Comparison of ENCODE assay signal across 26 mouse cellular contexts in genomic region chr11:103149771-103150170, GRCm38 (mm10).
"Had no signal": no experiment of that assay in that cellular context is flagged by ENCODE, and none has a peak within 500 bp of the region (broad histone marks: within the 10 kb centered on the region; RNA-seq: fewer than 3 reads in every experiment).

No protein-coding gene starts in this region.

- H3K4me1 ChIP-seq: hindbrain, embryonic 15.5 days had no signal

- H3K27me3 ChIP-seq: heart, embryonic 13.5 days; heart, embryonic 15.5 days; hindbrain, embryonic 13.5 days; hindbrain, embryonic 15.5 days; kidney, embryonic 15.5 days; limb, embryonic 13.5 days; limb, embryonic 15.5 days; liver, embryonic 12.5 days had no signal

- H3K36me3 ChIP-seq: heart, embryonic 13.5 days; heart, embryonic 15.5 days; hindbrain, embryonic 13.5 days; hindbrain, embryonic 15.5 days; kidney, embryonic 15.5 days; limb, embryonic 13.5 days; limb, embryonic 15.5 days; liver, embryonic 12.5 days had no signal

- ATAC-seq: hindbrain, postnatal 0 days; intestine, embryonic 16.5 days; liver, embryonic 12.5 days had no signal

- DNase-seq: gastrocnemius, postnatal 14 days; gastrocnemius, postnatal 36 days; heart, adult 18-20 months; heart, postnatal 14 days; heart, postnatal 36 days; kidney, adult 11 months; kidney, adult 2 months; kidney, adult 9 months; kidney, postnatal 14 days; kidney, postnatal 36 days; layer of hippocampus, adult 9-11 months; layer of hippocampus, postnatal 36 days; left cerebral cortex, postnatal 4 days had no signal

- H3K4me2 ChIP-seq: heart, embryonic 11.5 days; heart, embryonic 13.5 days; heart, embryonic 15.5 days; hindbrain, embryonic 13.5 days; hindbrain, embryonic 15.5 days; kidney, embryonic 15.5 days; limb, embryonic 13.5 days; limb, embryonic 15.5 days; liver, embryonic 12.5 days had no signal

- H3K9me3 ChIP-seq: heart, embryonic 13.5 days; heart, embryonic 15.5 days; hindbrain, embryonic 13.5 days; hindbrain, embryonic 15.5 days; kidney, embryonic 15.5 days; limb, embryonic 13.5 days; limb, embryonic 15.5 days; liver, embryonic 12.5 days had no signal

- H3K27ac ChIP-seq: heart, embryonic 13.5 days; heart, embryonic 15.5 days; hindbrain, embryonic 13.5 days; hindbrain, embryonic 15.5 days; hindbrain, postnatal 0 days; kidney, embryonic 15.5 days; kidney, postnatal 0 days; limb, embryonic 13.5 days; limb, embryonic 15.5 days; liver, embryonic 12.5 days; liver, embryonic 14.5 days had no signal

- H3K9ac ChIP-seq: heart, embryonic 13.5 days; heart, embryonic 15.5 days; hindbrain, embryonic 13.5 days; hindbrain, embryonic 15.5 days; kidney, embryonic 15.5 days; limb, embryonic 13.5 days; limb, embryonic 15.5 days; liver, embryonic 12.5 days; liver, embryonic 14.5 days had no signal

- H3K4me3 ChIP-seq: heart, embryonic 13.5 days; heart, embryonic 15.5 days; hindbrain, embryonic 13.5 days; hindbrain, embryonic 15.5 days; kidney, embryonic 15.5 days; limb, embryonic 13.5 days; limb, embryonic 15.5 days; liver, embryonic 12.5 days had no signal
